Mouse (Mus musculus) ES-E14 (cell line): ENCODE data around the gene Slc12a1. TPM values are rescaled to one million over a fixed set of nuclear protein-coding genes. Genes with fewer than 3 reads are reported as not detected.

Source experiments
- DNase-seq: peaks from one replicate; pipeline ENCODE4 v3.0.0-alpha.2; 2013; ENCODE audit warnings: low read depth, low spot score
- H3K27ac ChIP-seq: 2 replicates; pipeline ENCODE4 v1.5.1; 2012; ENCODE audit warnings: low read depth, mild to moderate bottlenecking, low read length, moderate library complexity, mixed read lengths; ENCODE audit not compliant: poor library complexity, insufficient read depth, severe bottlenecking
- H3K36me3 ChIP-seq: 2 replicates; pipeline ENCODE4 v1.6.1; 2012; ENCODE audit warnings: mild to moderate bottlenecking, low read length, moderate library complexity, mixed read lengths; ENCODE audit not compliant: control insufficient read depth, poor library complexity, insufficient read depth, severe bottlenecking
- H3K4me1 ChIP-seq, 2 experiments: fragments of 150-350 bp in 1 of 2; sonication (generic) in 1 of 2; 2 replicates each; pipeline ENCODE4 v1.6.1; 2012; ENCODE audit warnings: low read length in 2 of 2, mild to moderate bottlenecking in 1 of 2, mixed read lengths in 1 of 2; ENCODE audit not compliant: control insufficient read depth in 2 of 2, insufficient read depth in 2 of 2, poor library complexity in 1 of 2
- H3K4me3 ChIP-seq, 2 experiments: fragments of 150-350 bp in 1 of 2; sonication (generic) in 1 of 2; 2 replicates each; pipeline ENCODE4 v1.5.1; 2012; ENCODE audit warnings: low read length in 2 of 2, low read depth in 1 of 2, mild to moderate bottlenecking in 1 of 2, mixed read lengths in 1 of 2; ENCODE audit not compliant: insufficient read depth in 1 of 2, poor library complexity in 1 of 2, severe bottlenecking in 1 of 2
- H3K9ac ChIP-seq: 2 replicates; pipeline ENCODE4 v1.6.1; 2012; ENCODE audit warnings: low read depth, mild to moderate bottlenecking, low read length, mixed read lengths; ENCODE audit not compliant: poor library complexity, insufficient read depth, severe bottlenecking
- H3K9me3 ChIP-seq: fragments of 150-350 bp; sonication (generic); 2 replicates; pipeline ENCODE4 v1.6.1; 2012; ENCODE audit warnings: low read depth, mild to moderate bottlenecking, low read length; ENCODE audit not compliant: control insufficient read depth, insufficient read depth
- CHD2 ChIP-seq: IDR thresholded peaks from 2 replicates; pipeline ENCODE4 v1.6.1; 2014; ENCODE audit warnings: mild to moderate bottlenecking, low read depth, low read length, inconsistent platforms
- HCFC1 ChIP-seq: IDR thresholded peaks from 2 replicates; pipeline ENCODE4 v1.6.1; 2012; ENCODE audit warnings: low read length, inconsistent platforms, borderline replicate concordance; ENCODE audit not compliant: insufficient read depth
- MAFK ChIP-seq: IDR thresholded peaks from 2 replicates; pipeline ENCODE4 v1.6.1; 2014; ENCODE audit warnings: mild to moderate bottlenecking, low read depth, low read length, inconsistent platforms; ENCODE audit not compliant: insufficient read depth
- ZC3H11A ChIP-seq: IDR thresholded peaks from 2 replicates; pipeline ENCODE4 v1.6.1; 2012; ENCODE audit warnings: low read depth, mild to moderate bottlenecking, inconsistent platforms, low read length, borderline replicate concordance
- ZNF384 ChIP-seq: IDR thresholded peaks from 2 replicates; pipeline ENCODE4 v1.6.1; 2012; ENCODE audit warnings: low read depth, low read length, inconsistent platforms
- in situ Hi-C, 2 experiments: fragments of 600-800 bp; cut with MboI; formaldehyde crosslinking; loops; one replicate each; pipeline ENCODE4 v1.15.1; 2025; ENCODE audit warnings: low sequenced_read_pairs in 2 of 2, inconsistent platforms in 1 of 2; ENCODE audit not compliant: unreplicated experiment in 2 of 2
- total RNA-seq: library from RNA; depleted of rRNA; stranded (reverse); fragments of 300-350 nt; gene quantifications from 2 replicates; pipeline ENCODE4 v1.2.3, GENCODE M21; 2012

Slc12a1 gene
- total RNA-seq, 1 experiment, result 0.04 TPM

- H3K9ac ChIP-seq, result no peak overlapping the region
- H3K36me3 ChIP-seq, result peaks cover 16% of the 10 kb centered on the region
- peaks cover 3% of the 10 kb centered on the region; the same call in 1 of the 2 replicates for H3K9me3 ChIP-seq
- in situ Hi-C loops, result no loop called here
- no peak for TF ChIP-seq ZC3H11A
- TF ChIP-seq MAFK, result no peak
- no peak for TF ChIP-seq HCFC1
- no peak for TF ChIP-seq CHD2
- no peak for TF ChIP-seq ZNF384
- no peak for DNase-seq
- no peaks in the 10 kb centered on the region; a peak in 1 of 4 replicates for H3K4me1 ChIP-seq
- no peak overlapping the region for H3K27ac ChIP-seq
- H3K4me3 ChIP-seq, result no peak overlapping the region
These were observed 93.4 kb downstream of the Slc12a1 start for GRCm38 (mm10) chr2:125245545-125246285.

GRCm38 (mm10) chr2:125246669-125247068, 94.4 kb downstream of the Slc12a1 start:
- no peak for DNase-seq
- TF ChIP-seq CHD2 (no peak), HCFC1 (no peak), ZNF384 (no peak), ZC3H11A (no peak), MAFK (no peak)
- in situ Hi-C loops, result no loop called here

GRCm38 (mm10) chr2:125247108-125247961, 95.0 kb downstream of the Slc12a1 start, which contains the start of gene Dut:
Gene Dut (plus strand): TSS chr2:125247190.
- TF ChIP-seq HCFC1 (peak; percentile 59; the same call in 1 of the 2 replicates), MAFK (no peak), ZNF384 (no peak)
- DNase-seq, result peak; percentile 93
- peaks cover 25% of the 10 kb centered on the region for H3K36me3 ChIP-seq
- peak within 1 kb of the TSS; percentile 97 for H3K9ac ChIP-seq
- no peaks in the 10 kb centered on the region; a peak in 1 of 4 replicates for H3K4me1 ChIP-seq
- in situ Hi-C loops, result no loop called here
- peak within 1 kb of the TSS; percentile 89 for H3K27ac ChIP-seq
- H3K9me3 ChIP-seq, result peaks cover 3% of the 10 kb centered on the region; the same call in 1 of the 2 replicates
- peak within 1 kb of the TSS; percentile 85 to 93 for H3K4me3 ChIP-seq

More at GRCm38 (mm10) chr2:125246669-125247068, 94.4 kb downstream of the Slc12a1 start:
- no peaks in the 10 kb centered on the region; a peak in 1 of 4 replicates for H3K4me1 ChIP-seq
- peaks cover 3% of the 10 kb centered on the region; the same call in 1 of the 2 replicates for H3K9me3 ChIP-seq
- no peak overlapping the region; the same call in 1 of the 2 replicates for H3K27ac ChIP-seq
- H3K36me3 ChIP-seq, result peaks cover 19% of the 10 kb centered on the region
- peak overlapping the region; percentile 21 to 93; a peak in 2 of 4 replicates for H3K4me3 ChIP-seq
- H3K9ac ChIP-seq, result no peak overlapping the region

- H3K4me1 ChIP-seq, result no peaks in the 10 kb centered on the region; a peak in 1 of 4 replicates
- TF ChIP-seq ZC3H11A, result no peak
- no peak for TF ChIP-seq MAFK
- no peak for TF ChIP-seq ZNF384
- TF ChIP-seq CHD2, result no peak
- TF ChIP-seq HCFC1, result no peak
- H3K9ac ChIP-seq, result peak overlapping the region; percentile 97
- H3K4me3 ChIP-seq, result peak overlapping the region; percentile 85 to 93
- in situ Hi-C loops, result no loop called here
- DNase-seq, result no peak
- peaks cover 27% of the 10 kb centered on the region for H3K36me3 ChIP-seq
- peaks cover 3% of the 10 kb centered on the region; the same call in 1 of the 2 replicates for H3K9me3 ChIP-seq
- peak overlapping the region; percentile 89 for H3K27ac ChIP-seq
These were observed 95.6 kb downstream of the Slc12a1 start for GRCm38 (mm10) chr2:125247962-125248235.
